Mouse (Mus musculus): ENCODE measurements around the gene Samd1. TPM values are rescaled to one million over a fixed set of nuclear protein-coding genes. Genes with fewer than 3 reads are reported as not detected.

Gene Samd1
- polyA plus RNA-seq, 1 experiment: 37.6 TPM

DNA sequence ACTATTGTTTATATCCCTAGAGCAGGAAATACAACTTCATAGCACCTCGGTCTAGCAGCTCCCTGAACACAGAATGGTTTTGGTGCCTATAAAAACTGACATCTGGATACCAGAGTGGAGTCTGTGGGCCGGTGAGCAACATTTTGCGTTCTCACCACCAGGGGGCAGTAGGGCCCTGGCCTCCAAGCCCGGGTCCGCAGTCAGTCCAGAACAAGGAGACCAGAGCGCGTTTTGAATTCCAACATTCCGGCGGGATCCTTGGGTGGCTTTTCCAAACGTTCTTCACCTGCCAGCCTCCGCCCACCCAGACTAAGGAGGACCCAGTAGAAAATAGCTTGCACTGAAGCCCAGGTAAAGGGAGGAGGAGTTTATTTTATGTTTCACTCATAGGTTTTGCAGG, 12.4 kb downstream of the Samd1 start:
- WGBS: under 1% methylated on average over 11 of the region's 11 CpGs

DNA sequence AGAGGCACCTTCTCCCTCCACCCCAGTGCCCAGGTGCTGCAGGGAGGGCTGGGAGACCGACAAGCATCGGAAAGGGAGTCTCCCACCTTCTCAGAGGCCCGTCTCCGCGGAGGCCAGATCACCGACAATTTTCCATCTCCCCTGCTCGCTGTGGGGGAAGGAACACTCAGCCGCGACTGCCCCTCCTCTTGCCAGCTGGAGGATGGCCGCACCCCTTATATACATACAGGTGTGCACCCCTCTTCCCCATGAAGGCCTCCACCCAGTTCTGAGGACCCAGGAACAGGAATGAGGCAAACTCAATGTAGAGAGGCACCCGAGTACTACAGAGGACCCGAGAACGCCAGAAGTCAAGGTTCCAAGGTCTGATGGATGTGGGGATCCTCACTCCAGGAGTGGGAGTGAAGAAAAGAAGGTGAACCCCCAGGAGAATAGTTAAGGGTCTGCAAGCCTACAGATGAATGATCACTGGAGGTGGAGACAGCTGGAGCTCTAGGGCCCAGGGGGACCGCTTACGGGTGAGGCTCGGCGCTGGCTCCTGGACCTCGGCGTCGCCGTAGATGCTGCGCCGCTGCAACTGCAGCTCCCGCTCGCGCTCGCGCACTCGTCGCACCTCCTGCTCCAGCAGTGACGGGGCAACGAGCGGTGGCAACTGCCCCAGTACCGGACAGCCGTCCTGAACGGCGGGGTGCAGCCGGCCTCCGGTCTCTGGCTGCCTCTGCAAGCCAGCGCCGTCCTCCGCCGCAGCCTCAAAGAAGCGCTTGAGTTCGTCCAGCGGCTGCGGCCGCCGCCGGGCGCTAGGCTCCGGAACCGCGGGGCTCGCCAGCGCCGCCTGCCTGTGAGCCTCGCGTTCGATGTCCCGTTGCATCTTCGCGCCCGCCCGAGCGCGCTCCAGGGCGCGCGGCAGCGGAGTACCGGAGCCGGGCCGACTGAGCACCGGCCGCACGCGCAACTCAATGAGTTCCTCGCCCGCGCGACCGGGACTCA, 13.4 kb downstream of the Samd1 start:
- WGBS: 2% methylated on average over 83 of the region's 83 CpGs
- no peak for DNase-seq (ENCODE audit: low read depth, low spot score)

More for the DNA sequence above, 12.4 kb downstream of the Samd1 start:
- DNase-seq (ENCODE audit: low read depth, low spot score): no peak

DNA sequence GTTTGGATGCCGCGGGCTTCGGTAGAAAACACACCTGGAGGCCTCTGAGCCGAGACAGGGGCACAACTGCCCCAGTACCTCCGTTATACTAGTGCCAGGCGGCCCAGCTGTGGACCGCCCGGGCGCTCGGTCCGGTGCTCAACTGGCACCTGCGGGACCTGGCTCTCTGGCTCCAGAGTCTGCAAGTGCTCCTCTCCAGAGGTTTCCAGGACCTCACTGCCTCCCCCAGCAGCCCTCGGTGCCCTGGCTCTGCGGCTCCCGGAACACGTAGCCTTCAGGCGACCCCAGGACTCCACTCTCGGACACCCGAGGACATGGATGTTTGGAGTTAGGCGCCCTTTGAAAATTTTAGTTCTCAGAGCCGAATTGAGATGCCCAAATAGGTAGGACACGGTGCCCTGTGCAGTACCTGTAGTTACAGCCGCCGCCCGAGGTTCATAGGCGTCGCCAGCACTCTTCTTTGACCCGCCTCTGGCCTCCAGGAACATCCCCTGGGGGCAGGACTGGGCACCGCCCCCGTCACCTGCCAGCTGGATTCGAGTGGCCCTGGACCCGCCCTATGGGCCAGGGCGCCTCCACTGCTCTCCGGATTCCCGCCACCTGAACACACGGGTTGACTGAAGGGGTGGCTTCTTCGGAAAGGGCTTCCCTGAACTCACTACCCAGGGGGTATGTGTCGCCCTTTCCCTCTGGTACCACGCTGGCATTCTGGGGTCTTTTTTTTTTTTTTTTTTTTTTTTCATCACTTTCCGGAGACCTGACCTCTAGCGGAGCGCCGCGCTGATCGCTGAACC, 14.4 kb downstream of the Samd1 start, which contains the start of gene 2210011C24Rik:
2210011C24Rik (minus strand) TSS at position 467 of the 794 bp plus-strand sequence.
- WGBS: 3% methylated on average over 45 of the region's 45 CpGs
- DNase-seq (ENCODE audit: low read depth, low spot score): no peak

DNA sequence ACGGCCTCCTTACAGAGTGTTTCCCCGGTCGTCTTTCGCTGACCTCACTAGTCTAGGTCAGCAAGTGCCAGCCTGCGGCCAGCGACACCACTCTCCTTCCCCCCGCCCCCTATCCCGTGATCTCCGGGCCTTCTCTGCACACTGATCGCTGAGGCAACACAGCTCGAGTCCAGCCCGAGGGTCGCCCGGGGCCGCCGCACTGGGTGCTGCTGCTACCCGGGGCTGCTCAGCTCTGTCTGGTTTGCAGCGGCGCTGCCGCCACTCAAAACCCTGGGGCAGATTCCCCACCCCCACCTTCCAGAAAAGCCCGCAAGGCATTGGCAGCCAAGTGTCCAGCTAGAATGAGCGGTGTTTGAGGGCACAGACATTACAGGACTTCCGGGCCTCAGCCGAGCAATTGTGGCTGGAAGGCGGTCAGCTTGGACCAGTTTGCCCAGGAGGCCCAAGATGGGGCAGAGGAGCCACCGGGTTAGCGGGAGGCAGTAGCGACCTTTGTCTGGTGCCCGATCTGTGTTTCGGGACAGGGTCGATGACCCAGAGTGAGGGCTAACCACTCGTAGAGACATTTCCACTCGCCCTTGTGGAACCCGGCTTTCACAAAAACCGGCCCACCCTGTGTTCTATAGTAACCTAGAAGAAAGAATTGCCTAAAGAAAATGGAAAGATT, 15.2 kb downstream of the Samd1 start:
- 38% methylated on average over 35 of the region's 35 CpGs for WGBS
- no peak for DNase-seq (ENCODE audit: low read depth, low spot score)

DNA sequence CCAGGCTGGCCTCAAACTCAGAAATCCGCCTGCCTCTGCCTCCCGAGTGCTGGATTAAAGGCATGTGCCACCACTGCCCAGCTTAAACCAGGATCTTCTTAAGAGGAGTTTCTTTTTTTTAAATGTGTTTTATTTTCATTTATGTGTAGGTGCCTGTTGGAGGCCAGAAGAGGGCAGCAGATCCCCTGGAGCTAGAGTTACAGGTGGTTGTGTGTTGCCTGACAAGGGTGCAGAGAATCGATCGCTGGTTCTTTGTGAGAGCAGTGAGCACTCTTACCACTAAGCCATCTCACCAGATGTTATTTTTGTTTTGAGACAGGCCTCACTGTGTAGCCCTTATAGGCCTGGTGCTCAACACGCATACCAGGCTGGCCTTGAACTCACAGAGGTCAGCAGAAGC, 18.4 kb downstream of the Samd1 start:
- WGBS: 94% methylated on average over 5 of the region's 5 CpGs
- no peak for DNase-seq (ENCODE audit: low read depth, low spot score)

DNA sequence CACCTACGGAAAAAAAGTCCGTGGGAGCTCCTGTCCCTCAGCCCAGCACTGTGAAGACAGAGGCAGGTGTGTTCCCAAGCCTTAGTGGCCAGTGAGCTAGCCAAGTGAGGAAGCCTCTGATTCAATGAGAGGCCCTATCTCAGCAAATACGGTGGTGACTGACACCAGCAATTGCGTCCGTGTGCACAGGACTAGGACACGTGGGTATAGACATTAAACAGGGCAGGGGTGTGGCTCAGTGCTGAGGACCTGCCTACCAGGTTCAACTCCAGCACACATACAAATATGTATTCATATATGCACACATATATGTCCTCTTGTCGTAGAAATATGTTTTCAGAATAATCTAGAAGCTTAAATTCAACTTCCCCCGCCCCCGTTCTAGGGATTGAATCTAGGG, 22.3 kb downstream of the Samd1 start:
- WGBS: 51% methylated on average over 9 of the region's 9 CpGs
- no peak for DNase-seq (ENCODE audit: low read depth, low spot score)

DNA sequence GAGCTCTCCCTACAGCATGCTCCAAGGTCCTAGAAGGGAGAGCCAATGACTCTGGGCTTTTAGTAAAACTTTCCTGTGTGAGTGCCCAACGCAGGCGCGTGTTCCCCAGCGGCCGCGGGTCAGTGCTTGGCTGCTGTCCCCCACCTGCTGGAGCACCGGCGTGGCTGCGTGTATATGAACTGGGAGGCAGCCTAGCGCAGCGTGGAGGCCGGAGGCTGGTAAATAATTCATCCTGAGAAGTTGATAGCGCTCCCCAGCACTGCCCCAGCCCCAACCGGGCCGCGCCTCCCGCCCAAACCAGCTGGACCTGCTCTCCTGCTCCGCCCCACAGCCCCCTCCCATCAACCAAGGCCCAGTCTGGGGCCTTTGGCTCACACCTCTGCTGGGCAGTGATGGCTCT, 23.6 kb downstream of the Samd1 start, which contains the start of gene Palm3:
Palm3 (plus strand) TSS at position 376 of the 400 bp plus-strand sequence.
- 20% methylated on average over 18 of the region's 18 CpGs for WGBS
- DNase-seq (ENCODE audit: low read depth, low spot score): no peak

DNA sequence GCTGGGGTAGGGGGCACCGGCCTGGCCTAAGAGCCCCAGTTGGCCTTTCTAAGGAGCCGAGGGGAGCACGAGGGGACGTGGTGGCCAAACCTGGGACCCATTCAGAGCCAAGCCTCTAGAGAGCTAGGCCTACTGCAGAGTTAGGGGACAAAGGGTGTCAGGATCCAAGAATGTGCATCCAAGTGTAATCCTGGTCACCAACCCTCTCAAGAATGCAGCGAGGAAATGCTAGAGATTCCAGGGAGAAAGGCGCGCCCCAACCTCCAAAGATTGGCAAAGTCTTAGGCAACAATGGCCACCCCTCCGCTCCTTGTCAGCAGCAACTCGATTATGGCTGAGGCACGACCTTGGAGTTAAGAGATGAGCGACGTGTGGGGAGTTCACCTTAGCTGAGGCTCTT, 24.1 kb downstream of the Samd1 start:
- DNase-seq (ENCODE audit: low read depth, low spot score): no peak
- 41% methylated on average over 12 of the region's 12 CpGs for WGBS

DNA sequence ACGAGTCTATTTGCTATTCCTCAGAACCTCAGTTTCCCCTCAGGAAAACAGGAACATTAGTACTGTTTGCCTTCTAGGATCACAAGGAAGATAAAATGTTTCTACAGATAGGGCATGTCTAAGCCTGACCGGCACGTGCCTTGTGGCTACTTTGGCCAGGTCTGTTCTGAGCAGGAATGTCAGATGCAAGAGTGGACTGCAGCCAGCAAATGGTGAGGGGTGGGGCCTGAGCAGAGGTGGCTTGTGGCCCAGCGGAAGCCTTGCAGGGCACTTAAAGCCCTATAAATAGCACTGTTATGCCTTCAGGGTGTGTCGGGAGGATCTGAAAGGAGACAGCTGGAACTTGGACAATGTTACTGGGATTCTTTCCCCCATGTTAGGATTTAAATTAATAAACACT, 25.6 kb downstream of the Samd1 start:
- 4% methylated on average over 5 of the region's 5 CpGs for WGBS

DNA sequence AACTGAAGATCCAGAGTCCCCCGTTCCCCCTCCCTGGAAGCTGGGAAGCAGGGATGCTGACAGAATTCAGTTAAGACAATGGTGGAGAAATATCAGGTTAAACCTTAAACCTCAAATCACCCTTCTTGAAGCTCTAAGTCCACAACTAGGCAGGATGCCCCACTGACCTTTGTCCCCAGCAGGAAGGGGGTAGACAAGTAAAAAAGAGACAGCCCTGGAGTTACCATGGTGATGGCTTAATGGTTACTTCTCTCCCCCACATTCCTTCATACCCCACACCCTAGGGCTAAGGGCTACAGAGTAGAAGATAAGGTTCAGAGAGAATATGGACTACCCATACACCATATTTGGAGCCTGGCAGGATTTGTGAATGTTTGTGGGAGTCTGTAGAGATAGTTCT, 26.2 kb downstream of the Samd1 start:
- WGBS: 27% methylated on average over 1 of the region's 1 CpGs
- no peak for DNase-seq (ENCODE audit: low read depth, low spot score)

More for the DNA sequence above, 25.6 kb downstream of the Samd1 start:
- DNase-seq (ENCODE audit: low read depth, low spot score): no peak

DNA sequence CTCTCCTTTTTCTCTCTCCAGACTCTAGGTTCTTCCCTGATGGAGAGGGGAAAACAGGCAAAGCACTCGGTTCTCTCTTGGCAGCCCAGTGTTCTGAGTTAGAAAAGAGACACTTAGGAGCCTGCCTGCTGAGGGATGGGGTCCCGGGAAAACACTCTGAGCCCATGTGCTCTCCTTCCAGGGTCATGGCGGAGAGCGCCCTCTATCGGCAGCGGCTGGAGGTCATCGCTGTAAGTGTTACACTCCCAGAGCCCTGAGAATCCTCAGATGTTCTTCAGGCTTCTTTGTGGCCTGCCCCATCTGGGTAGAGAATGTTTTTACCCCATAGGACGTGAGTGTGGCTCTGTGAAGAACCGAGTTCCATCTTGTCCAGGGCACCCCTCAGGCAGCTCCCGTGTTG, 26.7 kb downstream of the Samd1 start:
- no peak for DNase-seq (ENCODE audit: low read depth, low spot score)
- WGBS: 23% methylated on average over 10 of the region's 10 CpGs

DNA sequence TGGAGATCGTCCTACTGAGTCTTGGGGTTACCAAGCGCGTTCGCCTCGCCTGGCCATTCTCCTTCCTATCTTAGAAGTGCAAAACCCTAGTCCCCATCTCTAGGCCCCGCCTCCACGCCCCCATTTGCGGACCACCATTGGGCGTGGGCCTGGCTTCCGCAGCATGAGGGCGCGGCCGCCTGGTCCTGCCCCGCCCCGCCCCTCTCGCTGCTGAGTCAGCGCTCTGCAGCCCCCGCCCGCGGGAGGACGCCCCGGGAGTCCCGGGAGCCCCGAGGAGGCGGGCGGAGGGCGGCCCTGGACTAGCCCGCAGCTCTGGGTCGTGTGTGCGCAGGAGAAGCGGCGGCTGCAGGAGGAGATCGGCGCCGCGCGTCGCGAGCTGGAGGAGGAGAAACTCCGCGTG, 28.4 kb downstream of the Samd1 start:
- no peak for DNase-seq (ENCODE audit: low read depth, low spot score)
- 4% methylated on average over 41 of the region's 41 CpGs for WGBS

DNA sequence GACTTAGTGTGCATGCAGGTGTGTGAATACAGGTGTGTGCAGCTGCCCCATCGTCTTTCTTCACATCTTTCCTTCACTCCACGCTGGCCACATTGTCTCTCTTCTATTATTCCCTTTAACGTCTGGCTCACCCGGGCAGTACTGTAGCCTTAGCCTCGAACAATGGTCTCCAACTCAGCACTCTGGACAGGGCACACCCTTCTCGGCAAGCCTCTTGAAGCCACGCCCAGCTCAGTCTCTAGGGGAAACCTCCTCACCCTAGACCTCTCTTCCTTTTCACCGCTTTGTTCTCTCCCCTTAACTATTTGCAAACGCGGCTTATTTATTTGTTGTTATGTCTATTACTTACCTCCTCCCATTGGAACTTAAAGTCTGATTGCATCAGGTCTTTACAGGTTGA, 30.0 kb downstream of the Samd1 start:
- 14% methylated on average over 10 of the region's 10 CpGs for WGBS
- DNase-seq (ENCODE audit: low read depth, low spot score): no peak

DNA sequence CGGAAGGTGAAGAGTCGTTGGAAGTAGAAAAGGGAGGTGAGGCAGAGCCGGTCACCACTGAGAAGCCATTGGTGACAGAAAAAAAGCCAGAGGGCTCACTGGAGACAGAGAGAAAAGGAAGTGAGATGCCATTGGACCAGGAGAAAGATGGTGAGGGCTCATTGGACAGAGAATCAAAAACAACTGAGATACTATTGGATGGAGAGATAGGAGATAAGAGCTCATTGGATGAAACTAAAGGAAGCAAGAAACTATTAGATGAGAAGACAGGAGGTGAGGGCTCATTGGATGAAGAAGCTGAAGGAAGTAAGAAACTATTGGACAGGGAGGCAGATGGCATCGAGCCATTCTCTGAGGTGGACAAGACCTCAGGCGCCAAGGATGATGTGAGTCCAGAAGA, 31.8 kb downstream of the Samd1 start:
- no peak for DNase-seq (ENCODE audit: low read depth, low spot score)
- WGBS: 94% methylated on average over 5 of the region's 5 CpGs

DNA sequence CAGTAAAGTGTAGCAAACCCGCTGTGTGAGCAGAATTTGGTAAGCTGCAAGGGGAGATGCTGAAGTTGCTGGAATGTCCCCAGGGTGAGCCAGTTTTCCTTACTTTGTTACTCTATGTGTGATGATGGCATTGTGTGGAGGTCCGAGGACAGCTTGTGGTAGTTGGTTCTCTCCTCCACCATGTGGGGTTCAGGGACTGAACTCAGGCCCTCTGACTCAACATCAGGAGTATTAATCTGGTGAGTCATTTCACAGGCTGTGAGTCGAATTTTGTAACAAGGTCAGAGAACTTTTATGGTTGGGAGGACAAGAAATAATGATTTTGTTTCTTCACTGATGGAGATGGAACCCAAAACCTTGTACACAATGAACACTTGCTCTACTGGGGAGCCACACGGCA, 35.3 kb downstream of the Samd1 start:
- WGBS: 67% methylated on average over 4 of the region's 4 CpGs
- no peak for DNase-seq (ENCODE audit: low read depth, low spot score)

DNA sequence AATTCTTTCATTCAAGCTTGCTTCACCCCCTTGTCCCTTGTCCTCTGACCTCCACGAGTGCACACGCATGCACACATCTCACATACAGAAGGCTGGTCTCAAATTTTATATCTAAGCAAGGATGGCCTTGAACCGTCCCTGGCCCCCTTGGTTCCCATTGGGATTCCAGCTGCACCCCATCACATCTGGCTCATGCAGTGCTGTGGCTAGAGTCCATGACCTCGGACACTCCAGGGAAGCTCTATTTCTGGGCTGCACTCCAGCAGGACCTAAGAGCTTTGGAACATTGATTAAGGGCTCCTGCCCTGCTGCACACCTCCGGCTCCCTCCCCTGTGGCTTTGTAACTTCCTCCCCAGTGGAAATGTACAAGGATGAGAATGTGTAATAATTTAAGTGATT, 40.5 kb downstream of the Samd1 start:
- DNase-seq (ENCODE audit: low read depth, low spot score): no peak
- 61% methylated on average over 5 of the region's 5 CpGs for WGBS

DNA sequence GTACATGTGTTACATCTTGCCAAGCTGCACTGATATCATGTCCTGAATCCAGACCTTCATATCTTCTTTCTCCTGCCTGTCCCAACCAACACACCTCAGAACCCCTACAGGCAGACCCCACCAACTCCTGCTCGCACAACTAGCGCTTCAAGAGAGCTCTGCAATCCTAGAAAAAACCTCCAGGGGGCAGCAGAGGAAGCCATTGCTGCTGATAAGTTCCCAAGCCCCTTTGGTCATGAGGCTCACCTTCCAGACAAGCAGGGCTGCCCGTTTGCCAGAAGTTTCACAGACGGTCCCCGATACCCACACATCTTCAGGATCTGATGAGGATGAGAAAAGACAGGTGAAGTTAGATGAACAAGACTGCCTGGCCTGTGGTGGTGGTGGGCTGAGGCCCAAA, 41.6 kb downstream of the Samd1 start:
- 5% methylated on average over 5 of the region's 5 CpGs for WGBS

DNA sequence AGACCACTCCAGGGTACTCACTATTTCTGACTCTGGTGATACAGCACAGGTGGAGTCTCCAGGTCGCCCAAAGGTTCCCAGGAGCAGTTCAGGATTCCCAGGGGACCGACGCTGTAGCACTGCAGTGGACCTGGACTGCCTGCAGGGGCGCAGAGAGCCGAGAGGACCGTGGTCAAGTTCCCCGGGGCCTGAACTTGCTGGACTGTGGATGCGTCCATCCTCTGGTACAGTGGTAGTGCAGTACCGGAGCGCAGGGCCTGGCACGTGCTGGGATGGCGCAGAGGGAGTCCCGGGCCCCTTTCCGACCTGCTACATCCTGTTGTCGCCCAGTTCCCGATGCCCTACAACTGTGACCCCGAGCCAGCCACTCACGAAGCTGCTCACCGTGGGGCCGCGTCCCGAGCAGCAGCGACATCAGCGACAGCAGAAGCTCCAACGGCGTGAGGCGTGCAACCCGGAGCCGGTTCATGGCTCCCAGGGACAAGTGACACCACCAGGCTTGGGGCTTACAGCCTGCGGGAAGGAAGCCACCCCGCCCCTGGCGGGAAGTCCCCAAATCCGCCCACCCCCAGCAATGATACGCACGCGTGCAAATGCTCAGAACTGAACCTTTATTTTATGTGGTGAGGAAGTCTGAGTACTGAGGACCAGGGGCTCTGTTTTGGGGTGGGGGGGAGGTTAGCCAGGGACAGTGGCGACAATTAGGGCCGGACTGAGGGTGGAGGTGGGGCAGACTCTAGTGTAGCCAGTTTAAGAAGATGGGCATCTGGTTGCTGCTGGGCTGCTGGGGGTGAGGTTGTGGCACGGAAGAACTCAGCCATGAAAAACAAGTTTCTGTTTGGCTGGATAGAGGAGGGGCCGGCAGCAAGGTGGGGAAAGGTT, 44.8 kb downstream of the Samd1 start, which contains the start of gene Il27ra:
Il27ra (minus strand) TSS at position 524 of the 882 bp plus-strand sequence.
- no peak for DNase-seq (ENCODE audit: low read depth, low spot score)
- 6% methylated on average over 40 of the region's 40 CpGs for WGBS

More for the DNA sequence above, 41.6 kb downstream of the Samd1 start:
- peak; percentile 33 for DNase-seq (ENCODE audit: low read depth, low spot score)

DNA sequence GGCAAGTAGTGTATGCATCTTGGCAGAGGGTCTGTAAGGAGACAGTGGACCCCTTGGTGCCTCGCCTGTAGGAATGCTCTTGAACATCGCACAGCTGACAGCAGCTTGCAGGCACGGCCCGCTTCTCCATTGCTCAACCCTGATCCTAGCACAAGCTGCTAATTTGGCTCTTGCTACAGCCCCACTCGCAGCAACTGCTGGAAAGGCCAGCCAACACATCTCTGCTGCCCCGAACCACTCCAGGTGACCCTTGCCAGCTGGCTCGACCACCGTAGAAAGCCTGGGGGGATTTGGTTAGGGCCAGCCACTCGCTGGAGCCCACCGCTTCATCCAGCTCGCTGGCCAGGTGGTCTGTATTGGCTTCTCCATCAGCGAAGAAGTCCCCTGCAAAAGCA, 45.5 kb downstream of the Samd1 start:
- DNase-seq (ENCODE audit: low read depth, low spot score): no peak
- WGBS: 61% methylated on average over 12 of the region's 12 CpGs
